Mouse (Mus musculus) left cerebral cortex, postnatal 14 days (tissue): ENCODE results near the gene Rnf5. TPM values are rescaled to one million over a fixed set of nuclear protein-coding genes. Genes with fewer than 3 reads are reported as not detected.

ENCODE experiments used
- DNase-seq, 2 experiments: peaks; one replicate each; pipeline ENCODE4 v3.0.0; 2021 to 2022; ENCODE audit warnings: low spot score in 2 of 2, mixed read lengths in 1 of 2
- intact Hi-C: fragments of 180-260 bp; cut with DNase I; formaldehyde crosslinking; loops from one replicate; pipeline ENCODE4 v1.15.1; 2025
- total RNA-seq, 2 experiments: library from RNA; stranded (reverse); gene quantifications; 2 replicates each; pipeline ENCODE4 v1.2.3; 2021

Gene Rnf5
- total RNA-seq, 2 experiments from 2014 or later, result 83.2 to 90.9 TPM

GRCm38 (mm10) chr17:34639461-34640255 lies 36.2 kb upstream of the Rnf5 start:
- no peak for DNase-seq
- intact Hi-C loops, result no loop called here

- no peak for DNase-seq
- intact Hi-C loops, result no loop called here
Measured at GRCm38 (mm10) chr17:34637459-34637858, 34.0 kb upstream of the Rnf5 start.

DNA sequence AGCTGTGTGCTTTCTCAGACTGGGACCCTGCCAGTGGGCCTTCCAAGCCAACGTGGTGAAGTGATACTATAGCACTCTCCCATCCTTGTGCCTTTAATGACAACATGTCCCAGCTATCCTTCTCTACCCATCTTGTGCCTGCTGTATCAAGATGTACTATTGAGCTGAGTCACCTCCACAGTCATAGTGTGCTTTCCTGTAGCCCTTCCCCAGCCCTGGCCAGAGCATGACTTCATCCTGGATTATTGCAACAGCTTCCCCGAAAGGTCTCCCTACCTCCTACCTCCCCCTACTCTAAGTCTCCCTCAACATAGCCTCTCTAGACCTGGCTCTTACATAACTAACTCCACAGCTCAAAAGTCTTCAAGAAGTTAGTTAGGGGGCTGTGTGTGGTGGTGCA lies 32.2 kb upstream of the Rnf5 start:
- intact Hi-C loops, result no loop called here

DNA sequence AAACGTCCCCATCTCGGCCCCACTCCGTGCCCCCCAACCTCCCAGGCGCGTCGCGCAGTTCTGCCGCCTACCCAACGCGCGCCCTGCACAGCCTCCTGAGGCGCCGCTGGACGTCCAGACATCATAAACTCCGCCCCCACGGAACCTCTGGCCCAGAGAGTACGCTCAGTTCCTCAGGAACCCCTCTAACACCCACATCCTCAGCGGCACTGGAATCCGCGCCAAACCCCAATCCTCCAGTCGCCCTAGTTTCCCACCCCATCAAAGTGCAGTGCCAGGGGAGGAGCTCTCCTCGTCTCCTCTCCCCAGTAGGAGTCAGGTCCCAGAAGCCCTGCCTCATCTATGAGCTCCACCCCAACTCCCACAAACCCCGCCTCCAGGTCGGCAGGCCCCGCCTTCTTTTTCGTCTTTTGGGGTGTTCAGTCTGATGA lies 28.8 kb upstream of the Rnf5 start:
- intact Hi-C loops, result no loop called here

More for the DNA sequence above, 32.2 kb upstream of the Rnf5 start:
- DNase-seq, result no peak

DNA sequence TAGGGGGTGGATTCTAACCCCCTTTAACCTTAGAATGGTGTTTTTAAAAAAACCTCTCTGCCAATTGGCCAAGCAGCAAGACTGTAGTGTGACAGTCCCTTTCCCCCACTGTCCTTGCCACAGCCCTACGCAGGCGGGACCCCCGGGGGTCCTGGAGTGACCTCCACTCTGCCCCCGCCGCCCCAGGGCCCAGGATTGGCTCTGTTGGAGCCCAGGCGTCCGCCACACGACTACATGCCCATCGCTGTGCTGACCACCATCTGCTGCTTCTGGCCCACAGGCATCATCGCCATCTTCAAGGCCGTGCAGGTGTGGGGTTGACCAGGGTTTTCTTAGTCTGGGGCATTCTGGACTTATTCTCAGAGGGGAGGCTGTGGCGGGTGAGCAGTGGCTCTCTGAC lies 28.2 kb upstream of the Rnf5 start:
- no peak for DNase-seq
- intact Hi-C loops, result no loop called here

More for the DNA sequence above, 28.8 kb upstream of the Rnf5 start:
- peak; percentile 83 to 87 for DNase-seq

- intact Hi-C loops, result no loop called here
- peak in 1 of 2 experiments; percentile 43 for DNase-seq
Measured at GRCm38 (mm10) chr17:34630761-34631301, 27.3 kb upstream of the Rnf5 start.

- intact Hi-C loops, result loop anchor here (10.0 kb wide), 1 partner anchor 185 kb away; no protein-coding TSS in a partner anchor
- no peak for DNase-seq
Measured at GRCm38 (mm10) chr17:34629796-34630603, 26.5 kb upstream of the Rnf5 start.

- peak; percentile 73 to 83 for DNase-seq
Measured at GRCm38 (mm10) chr17:34629221-34629751, 25.8 kb upstream of the Rnf5 start, which contains the start of gene Prrt1. Prrt1 (plus strand) TSS chr17:34629533.

GRCm38 (mm10) chr17:34628644-34628967 lies 25.1 kb upstream of the Rnf5 start:
- intact Hi-C loops, result loop anchor here (10.0 kb wide), 1 partner anchor 184 kb away; no protein-coding TSS in a partner anchor
- DNase-seq, result no peak

More at GRCm38 (mm10) chr17:34629221-34629751, 25.8 kb upstream of the Rnf5 start, which contains the start of gene Prrt1:
- intact Hi-C loops, result loop anchor here (10.0 kb wide), 1 partner anchor 184 kb away; no protein-coding TSS in a partner anchor

DNA sequence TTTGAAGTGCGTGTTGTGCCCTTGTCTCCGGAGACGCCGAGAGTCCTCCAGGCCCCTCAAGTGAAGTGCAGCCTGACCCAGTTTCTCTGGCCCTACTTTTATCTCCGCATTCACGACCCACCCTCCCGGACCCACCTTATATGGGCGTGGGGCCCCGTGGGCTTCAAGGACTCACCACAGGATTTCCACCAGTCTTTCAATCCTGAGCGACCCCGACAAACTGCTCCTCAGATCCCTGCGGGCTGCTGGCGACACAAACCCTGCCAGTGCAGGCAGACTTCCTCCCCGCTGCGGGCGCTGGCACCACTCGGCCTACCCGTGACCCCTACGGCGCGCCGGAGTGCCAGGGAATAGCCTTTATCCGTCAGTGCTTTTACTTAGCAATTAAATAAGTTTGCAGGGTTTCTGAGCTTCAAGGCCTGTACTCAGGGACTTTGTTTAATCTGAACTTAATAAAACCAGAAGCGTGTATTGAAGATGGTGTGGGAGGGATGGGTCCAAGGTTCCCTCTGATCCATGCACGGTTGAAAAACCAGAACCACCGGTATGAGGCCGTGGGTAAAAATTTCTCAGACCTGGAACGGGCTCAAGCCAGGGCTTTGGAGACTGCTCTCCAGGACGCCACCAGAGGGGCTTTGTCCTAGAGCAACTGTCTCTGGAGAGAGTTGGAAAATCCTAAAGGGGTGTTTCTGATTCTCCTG lies 24.6 kb upstream of the Rnf5 start, which contains the start of gene Ppt2:
Gene Ppt2, minus strand, starts transcription at position 568 of the 701 bp plus-strand sequence.
- peak in 1 of 2 experiments; percentile 52 for DNase-seq
- intact Hi-C loops, result loop anchor here (10.0 kb wide), 1 partner anchor 183 kb away; no protein-coding TSS in a partner anchor

DNA sequence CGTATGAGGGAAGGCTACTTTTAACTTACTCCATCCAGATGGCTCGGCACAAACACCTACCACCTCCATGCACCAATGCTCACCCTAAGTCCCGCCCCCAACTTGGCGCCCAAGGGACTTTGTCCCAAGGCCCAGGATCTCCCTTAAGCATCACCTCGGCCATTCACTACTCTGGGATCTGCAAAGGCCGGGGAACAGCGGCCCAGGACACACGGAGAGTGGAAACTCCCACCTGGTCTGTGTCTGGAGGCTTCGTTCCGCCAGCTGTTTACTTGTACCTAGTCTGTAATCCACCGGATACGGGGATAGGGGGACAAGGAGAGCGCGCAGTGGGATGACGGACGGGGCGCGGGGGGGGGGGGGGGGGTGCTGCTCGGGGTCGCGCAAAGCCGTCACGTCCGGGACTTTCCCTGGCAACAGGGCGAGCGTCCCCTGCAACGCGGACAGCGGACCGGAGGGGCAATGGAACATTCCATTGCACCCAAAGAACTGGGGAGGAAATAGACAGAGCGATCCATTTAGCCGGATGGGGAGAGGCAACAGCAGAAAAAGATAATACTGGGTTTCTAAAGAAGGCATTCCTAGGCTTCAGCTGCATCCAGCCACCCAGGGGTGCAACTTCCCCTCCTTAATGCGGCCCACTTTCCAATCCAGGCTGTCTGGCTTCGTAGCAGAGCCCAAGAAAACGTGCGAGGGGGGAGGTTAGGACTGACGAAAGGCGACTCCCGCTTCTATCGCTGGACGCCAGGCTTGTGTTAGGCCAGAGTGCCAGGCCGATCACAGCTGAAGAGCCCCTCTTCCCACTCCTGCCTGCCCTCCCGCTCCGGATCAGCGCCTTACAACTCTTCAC lies 23.8 kb upstream of the Rnf5 start:
- peak; percentile 86 to 94 for DNase-seq
- intact Hi-C loops, result loop anchor here (10.0 kb wide), 1 partner anchor 183 kb away; no protein-coding TSS in a partner anchor

DNA sequence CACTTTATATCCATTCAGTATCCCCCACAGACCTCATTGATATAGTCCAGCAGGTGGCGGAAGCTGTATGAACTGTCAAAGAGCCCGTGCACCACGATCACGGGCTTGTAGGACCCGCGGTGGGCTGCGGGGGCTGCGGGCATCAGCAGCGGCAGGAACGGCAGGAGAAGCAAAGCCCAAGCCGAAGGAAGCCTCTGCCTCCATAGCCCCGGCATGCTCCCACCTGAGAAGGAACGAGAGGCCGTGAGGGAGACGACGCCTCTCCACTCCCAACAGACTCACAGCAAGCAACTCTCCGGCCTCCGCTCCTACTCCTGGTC lies 23.2 kb upstream of the Rnf5 start:
- DNase-seq, result no peak
- intact Hi-C loops, result loop anchor here (10.0 kb wide), 1 partner anchor 182 kb away; no protein-coding TSS in a partner anchor

GRCm38 (mm10) chr17:34626062-34626772 lies 22.7 kb upstream of the Rnf5 start:
- no peak for DNase-seq

GRCm38 (mm10) chr17:34624981-34625380 lies 21.5 kb upstream of the Rnf5 start:
- intact Hi-C loops, result loop anchor here (10.0 kb wide), 1 partner anchor 180 kb away; no protein-coding TSS in a partner anchor
- DNase-seq, result no peak

More at GRCm38 (mm10) chr17:34626062-34626772, 22.7 kb upstream of the Rnf5 start:
- intact Hi-C loops, result loop anchor here (10.0 kb wide), 1 partner anchor 181 kb away; no protein-coding TSS in a partner anchor

- DNase-seq, result no peak
- intact Hi-C loops, result loop anchor here (10.0 kb wide), 1 partner anchor 178 kb away; no protein-coding TSS in a partner anchor
Measured at GRCm38 (mm10) chr17:34623161-34623560, 19.7 kb upstream of the Rnf5 start.

- no peak for DNase-seq
- intact Hi-C loops, result loop anchor here (10.0 kb wide), 1 partner anchor 176 kb away; no protein-coding TSS in a partner anchor
Measured at GRCm38 (mm10) chr17:34621006-34621405, 17.5 kb upstream of the Rnf5 start.

GRCm38 (mm10) chr17:34618999-34619398 lies 15.5 kb upstream of the Rnf5 start:
- peak in 1 of 2 experiments; percentile 66 for DNase-seq
- intact Hi-C loops, result no loop called here
